Mouse (Mus musculus) liver, embryonic 14.5 days (tissue): ENCODE data around the gene 1700001K19Rik.

ENCODE experiments used
- CTCF ChIP-seq: IDR thresholded peaks from 2 replicates; pipeline ENCODE4 v1.5.1; 2016; ENCODE audit warnings: antibody characterized with exemption, low read depth, control low read depth
- EP300 ChIP-seq: IDR thresholded peaks from 2 replicates; pipeline ENCODE4 v1.6.1; 2016; ENCODE audit warnings: antibody characterized with exemption, low read depth

DNA sequence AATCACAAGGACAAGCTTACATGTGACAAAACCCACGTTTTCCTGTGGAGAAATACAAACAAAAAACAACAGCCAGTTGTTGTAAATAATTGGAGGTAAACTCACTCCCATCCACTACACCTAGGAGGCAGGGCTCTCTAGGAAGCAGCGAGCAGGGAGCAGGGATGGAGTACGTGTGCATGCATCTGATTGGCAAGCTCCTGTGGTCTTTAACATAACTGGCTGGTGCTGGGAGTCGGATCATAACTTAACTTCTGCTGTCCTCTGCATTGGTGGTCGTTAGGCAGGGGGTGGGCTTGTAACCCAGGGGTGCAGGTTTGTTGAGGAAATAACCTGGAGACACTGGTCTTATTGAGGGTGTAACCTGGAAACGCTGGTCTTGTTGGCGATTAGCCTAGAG, 21.3 kb upstream of the 1700001K19Rik start:
- TF ChIP-seq CTCF (no peak), EP300 (no peak)
